Mouse (Mus musculus): Measurements from ENCODE around the gene Galnt12. TPM values are rescaled to one million over a fixed set of nuclear protein-coding genes. Genes with fewer than 3 reads are reported as not detected.

The Galnt12 gene
- total and polyA plus RNA-seq, 3 experiments: not detected

DNA sequence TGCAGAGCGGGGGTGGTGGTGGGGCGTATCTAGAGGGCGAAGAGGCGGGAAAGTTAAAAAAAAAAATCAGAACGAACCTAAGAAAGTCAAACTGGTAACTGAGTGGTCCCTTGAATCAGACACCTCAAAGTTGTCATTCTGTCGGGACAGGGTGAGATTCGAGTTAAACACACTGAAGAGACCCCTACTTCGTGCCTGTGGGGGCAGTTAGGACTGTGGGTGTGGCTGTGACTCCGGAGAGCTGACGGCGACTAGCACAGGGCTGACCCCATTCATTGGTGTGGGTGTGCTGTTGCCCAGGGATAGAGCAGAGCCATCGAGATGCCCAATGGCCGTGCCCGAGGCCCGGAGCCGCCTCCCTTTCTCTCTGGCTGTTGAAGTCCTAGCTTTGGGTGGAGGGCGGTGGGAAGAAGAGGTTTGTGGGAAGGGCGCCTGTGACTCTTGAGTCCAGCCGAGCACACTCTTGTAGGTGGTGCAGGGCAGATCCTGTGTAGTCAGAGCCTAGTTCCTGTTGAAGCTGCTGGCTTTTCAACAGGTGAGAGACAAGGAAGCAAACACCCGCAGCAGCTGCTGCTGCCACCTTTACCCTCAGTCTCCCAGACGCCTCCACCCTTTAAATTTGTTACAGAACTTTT is 795 bp downstream of the Galnt12 start:
- TF ChIP-seq BHLHE40 (IDR thresholded peaks at IDR 0.05; ENCODE audit: borderline replicate concordance, low read depth, low read length): no peak
- no peak for TF ChIP-seq TBP (IDR thresholded peaks at IDR 0.05; ENCODE audit: low read depth, low read length)
- TF ChIP-seq CHD2 (IDR thresholded peaks at IDR 0.05; ENCODE audit: low read length): no peak
- no peak for TF ChIP-seq ZKSCAN1 (IDR thresholded peaks at IDR 0.05; ENCODE audit: low read depth, low read length)
- no peak for TF ChIP-seq CHD1 (IDR thresholded peaks at IDR 0.05; ENCODE audit: low read depth, low read length)
- TF ChIP-seq ZC3H11A (IDR thresholded peaks at IDR 0.05; ENCODE audit: low read depth, low read length): no peak
- no peak for TF ChIP-seq EP300 (IDR thresholded peaks at IDR 0.05; ENCODE audit: low read depth in 1 of 2, low read length in 2 of 2)
- TF ChIP-seq SIN3A (IDR thresholded peaks at IDR 0.05; ENCODE audit: low read length): no peak
- TF ChIP-seq MAZ (IDR thresholded peaks at IDR 0.05; ENCODE audit: low read depth, low read length): no peak
- TF ChIP-seq UBTF (IDR thresholded peaks at IDR 0.05; ENCODE audit: borderline replicate concordance, insufficient read depth, low read depth, low read length): no peak
- no peaks in the 10 kb centered on the region; a peak in 1 of 4 replicates for H3K27me3 ChIP-seq (ENCODE audit: control insufficient read depth in 1 of 2, insufficient read depth in 2 of 2, low read length in 2 of 2)

DNA sequence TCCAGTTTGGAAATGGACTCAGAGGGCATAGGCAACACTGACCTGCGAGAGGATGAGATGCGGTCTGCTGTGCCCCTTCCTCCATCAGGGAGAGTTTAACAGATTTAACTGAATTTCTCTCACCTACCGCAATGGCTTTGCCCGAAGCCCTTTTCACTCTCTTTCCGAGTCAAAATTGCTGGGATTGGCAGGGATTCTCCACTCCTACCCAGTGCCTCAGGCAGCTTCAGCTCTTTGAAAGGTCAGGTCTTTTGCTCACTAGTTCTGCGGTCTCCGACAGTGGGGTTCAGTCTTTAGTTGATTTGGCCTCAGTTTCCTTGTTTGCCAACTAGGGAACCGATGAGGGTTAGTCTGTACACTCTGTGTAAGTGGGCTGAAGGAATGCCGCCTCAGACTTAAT is 1.5 kb downstream of the Galnt12 start:
- TF ChIP-seq HCFC1 (IDR thresholded peaks at IDR 0.05; ENCODE audit: low read depth, low read length) (no peak), MAFK (IDR thresholded peaks at IDR 0.05; ENCODE audit: borderline replicate concordance, low read depth, low read length) (no peak), RAD21 (IDR thresholded peaks at IDR 0.05; ENCODE audit: low read depth, low read length) (no peak), MEF2A (IDR thresholded peaks at IDR 0.05; ENCODE audit: extremely low read depth, insufficient replicate concordance, low read depth, low read length, poor library complexity, severe bottlenecking) (no peak), SIN3A (IDR thresholded peaks at IDR 0.05; ENCODE audit: low read length) (no peak), USF1 (IDR thresholded peaks at IDR 0.05; ENCODE audit: low read depth, low read length) (no peak), MYC (IDR thresholded peaks at IDR 0.05; ENCODE audit: low read depth, low read length) (no peak), UBTF (IDR thresholded peaks at IDR 0.05; ENCODE audit: borderline replicate concordance, insufficient read depth, low read depth, low read length) (no peak), POLR2AphosphoS2 (IDR thresholded peaks at IDR 0.05; ENCODE audit: low read length) (no peak), NRF1 (IDR thresholded peaks at IDR 0.05; ENCODE audit: insufficient read depth, low read depth, low read length, poor library complexity, severe bottlenecking) (no peak), TBP (IDR thresholded peaks at IDR 0.05; ENCODE audit: low read depth, low read length) (no peak), POLR2A (IDR thresholded peaks at IDR 0.05; ENCODE audit: control insufficient read depth in 1 of 2, insufficient read depth in 1 of 2, low read depth in 1 of 2, low read length in 2 of 2, poor library complexity in 1 of 2) (no peak), RCOR1 (IDR thresholded peaks at IDR 0.05; ENCODE audit: low read depth, low read length) (no peak), E2F4 (IDR thresholded peaks at IDR 0.05; ENCODE audit: borderline replicate concordance, low read depth, low read length) (no peak), ZMIZ1 (IDR thresholded peaks at IDR 0.05; ENCODE audit: low read depth, low read length) (no peak)
- DNase-seq (ENCODE audit: low read depth, low spot score): no peak
- Histone ChIP-seq H3K4me3 (ENCODE audit: control insufficient read depth in 1 of 2, insufficient read depth in 1 of 2, low read depth in 2 of 2, low read length in 2 of 2) (no peak overlapping the region), H3K4me1 (ENCODE audit: control insufficient read depth in 1 of 2, insufficient read depth in 2 of 2, low read length in 2 of 2) (no peaks in the 10 kb centered on the region), H3K79me2 (ENCODE audit: control insufficient read depth, insufficient read depth, low read length, poor library complexity) (no peaks in the 10 kb centered on the region), H3K27ac (ENCODE audit: control insufficient read depth, low read depth, low read length) (no peak overlapping the region), H3K27me3 (ENCODE audit: control insufficient read depth in 1 of 2, insufficient read depth in 2 of 2, low read length in 2 of 2) (no peaks in the 10 kb centered on the region; a peak in 1 of 4 replicates), H3K9ac (ENCODE audit: control insufficient read depth, low read depth, low read length, poor library complexity, severe bottlenecking) (no peak overlapping the region), H3K9me3 (replicated peaks; ENCODE audit: insufficient read depth, low read length) (no peaks in the 10 kb centered on the region), H3K36me3 (ENCODE audit: control insufficient read depth in 1 of 2, insufficient read depth in 2 of 2, low read length in 2 of 2) (no peaks in the 10 kb centered on the region)

More for the DNA sequence above, 795 bp downstream of the Galnt12 start:
- no peak for DNase-seq (ENCODE audit: low read depth, low spot score)
- no peaks in the 10 kb centered on the region for H3K36me3 ChIP-seq (ENCODE audit: control insufficient read depth in 1 of 2, insufficient read depth in 2 of 2, low read length in 2 of 2)
- no peak overlapping the region for H3K9ac ChIP-seq (ENCODE audit: control insufficient read depth, low read depth, low read length, poor library complexity, severe bottlenecking)
- no peaks in the 10 kb centered on the region for H3K4me1 ChIP-seq (ENCODE audit: control insufficient read depth in 1 of 2, insufficient read depth in 2 of 2, low read length in 2 of 2)
- no peaks in the 10 kb centered on the region for H3K79me2 ChIP-seq (ENCODE audit: control insufficient read depth, insufficient read depth, low read length, poor library complexity)
- no peaks in the 10 kb centered on the region for H3K9me3 ChIP-seq (replicated peaks; ENCODE audit: insufficient read depth, low read length)
- no peak overlapping the region for H3K4me3 ChIP-seq (ENCODE audit: control insufficient read depth in 1 of 2, insufficient read depth in 1 of 2, low read depth in 2 of 2, low read length in 2 of 2)
- no peak overlapping the region for H3K27ac ChIP-seq (ENCODE audit: control insufficient read depth, low read depth, low read length)
